Mouse (Mus musculus) embryonic facial prominence, embryonic 11.5 days (tissue): Measurements from ENCODE around the gene Lyl1. TPM values are rescaled to one million over a fixed set of nuclear protein-coding genes. Genes with fewer than 3 reads are reported as not detected.

Source experiments
- ATAC-seq: fragments of 200-750 bp; cut with Nextera tagmentation; replicated peaks from 2 replicates; pipeline ENCODE4 v1.8.0; 2017; ENCODE audit warnings: low read depth; ENCODE audit not compliant: insufficient number of reproducible peaks, low FRiP score, low TSS enrichment
- DNase-seq: peaks from one replicate; pipeline ENCODE4 v3.0.0-alpha.2; 2015; ENCODE audit warnings: low spot score
- H3K27ac ChIP-seq: fragments of 300-500 bp; sonication (generic); replicated peaks from 2 replicates; pipeline ENCODE4 v1.5.1; 2014; ENCODE audit warnings: mild to moderate bottlenecking, low read depth, low read length, control low read depth
- H3K27me3 ChIP-seq: fragments of 300-500 bp; sonication (generic); 2 replicates; pipeline ENCODE4 v1.6.1; 2014; ENCODE audit warnings: mild to moderate bottlenecking, low read length, moderate library complexity, mixed read lengths; ENCODE audit not compliant: control insufficient read depth, insufficient read depth
- H3K36me3 ChIP-seq: fragments of 300-500 bp; sonication (generic); replicated peaks from 2 replicates; pipeline ENCODE4 v1.6.1; 2014; ENCODE audit warnings: low read depth, mild to moderate bottlenecking, low read length, moderate library complexity, mixed read lengths; ENCODE audit not compliant: control insufficient read depth, insufficient read depth
- H3K4me1 ChIP-seq: fragments of 300-500 bp; sonication (generic); 2 replicates; pipeline ENCODE4 v1.6.1; 2014; ENCODE audit warnings: low read length, mixed read lengths; ENCODE audit not compliant: control insufficient read depth, insufficient read depth
- H3K4me2 ChIP-seq: fragments of 300-500 bp; sonication (generic); 2 replicates; pipeline ENCODE4 v1.6.1; 2014; ENCODE audit warnings: low read depth, mild to moderate bottlenecking, control low read depth, low read length, moderate library complexity
- H3K4me3 ChIP-seq: fragments of 300-500 bp; sonication (generic); 2 replicates; pipeline ENCODE4 v1.5.1; 2014; ENCODE audit warnings: low read depth, low read length, control low read depth
- H3K9ac ChIP-seq: fragments of 300-500 bp; sonication (generic); replicated peaks from 2 replicates; pipeline ENCODE4 v1.6.1; 2014; ENCODE audit warnings: mild to moderate bottlenecking, control low read depth, low read length
- H3K9me3 ChIP-seq: fragments of 300-500 bp; sonication (generic); replicated peaks from 2 replicates; pipeline ENCODE4 v1.6.1; 2016; ENCODE audit warnings: mild to moderate bottlenecking, low read length, inconsistent platforms, mixed read lengths; ENCODE audit not compliant: control insufficient read depth
- WGBS: fragments of 180-500 bp; shearing (Covaris S2); extraction: QIAGEN DNeasy Blood & Tissue Kit; methylation state at CpG from one replicate; pipeline ENCODE4 v1.1.7; 2014; 5-methylcytosine and 5-hydroxymethylcytosine counted together
- polyA plus RNA-seq: library from polyadenylated mRNA; unstranded; fragments of >200 nt; fragmentation: Nextera tagmentation; extraction: Ambion mirVana; gene quantifications from 2 replicates; pipeline ENCODE4 v1.2.1, GENCODE M21; 2014

Lyl1 gene
- polyA plus RNA-seq, 1 experiment from 2014 or later = 4.6 TPM

DNA sequence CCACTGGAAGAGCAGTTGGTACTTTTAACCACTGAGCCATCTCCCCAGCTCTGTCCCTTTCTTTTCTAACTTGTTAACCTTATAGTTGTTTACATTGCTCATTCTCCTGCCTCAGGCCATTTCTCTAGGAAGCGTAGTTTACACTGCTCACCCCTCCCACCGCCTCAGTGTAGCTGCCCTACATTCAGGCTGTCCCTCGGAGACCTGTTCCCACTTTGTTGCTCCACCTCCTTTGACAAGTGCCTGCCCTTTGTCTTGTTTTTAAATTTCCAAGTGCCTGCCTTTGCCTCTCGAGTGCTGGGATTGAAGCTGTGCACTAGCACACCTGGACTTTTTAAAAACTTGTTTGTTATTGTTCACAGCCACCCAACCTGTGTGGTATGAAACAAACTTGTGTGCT is 7.9 kb upstream of the Lyl1 start:
- 66% methylated on average over 4 of the region's 4 CpGs for WGBS
- DNase-seq (no peak), ATAC-seq (no peak)
- H3K4me1 ChIP-seq = no peaks in the 10 kb centered on the region
- no peak overlapping the region for H3K9ac ChIP-seq
- H3K27me3 ChIP-seq = no peaks in the 10 kb centered on the region
- no peak overlapping the region for H3K27ac ChIP-seq
- H3K4me2 ChIP-seq = no peak overlapping the region
- H3K9me3 ChIP-seq = no peaks in the 10 kb centered on the region
- H3K4me3 ChIP-seq = no peak overlapping the region
- no peaks in the 10 kb centered on the region; the same call in 1 of the 2 replicates for H3K36me3 ChIP-seq

DNA sequence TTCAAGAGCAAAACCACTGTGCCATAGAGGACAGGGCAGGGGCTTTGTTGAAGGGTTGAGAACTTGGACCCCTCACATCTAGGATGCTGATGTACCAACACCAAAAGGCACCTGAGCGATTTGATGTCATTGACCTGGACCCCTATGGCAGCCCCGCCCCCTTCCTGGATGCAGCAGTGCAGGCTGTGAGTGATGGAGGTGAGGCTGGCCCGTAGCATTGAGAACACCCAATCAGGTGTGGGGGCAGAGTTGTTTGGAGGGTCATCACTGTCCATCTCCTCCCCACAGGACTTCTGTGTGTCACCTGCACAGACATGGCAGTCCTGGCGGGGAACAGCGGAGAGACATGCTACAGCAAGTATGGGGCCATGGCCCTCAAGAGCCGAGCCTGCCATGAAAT is 6.1 kb upstream of the Lyl1 start:
- no peak overlapping the region for H3K4me2 ChIP-seq
- H3K9me3 ChIP-seq = no peaks in the 10 kb centered on the region
- no peak overlapping the region for H3K4me3 ChIP-seq
- ATAC-seq (no peak), DNase-seq (no peak)
- no peak overlapping the region for H3K9ac ChIP-seq
- H3K36me3 ChIP-seq = no peaks in the 10 kb centered on the region; the same call in 1 of the 2 replicates
- H3K27ac ChIP-seq = no peak overlapping the region
- no peaks in the 10 kb centered on the region for H3K27me3 ChIP-seq
- no peaks in the 10 kb centered on the region; the same call in 1 of the 2 replicates for H3K4me1 ChIP-seq
- 95% methylated on average over 6 of the region's 6 CpGs for WGBS

- Histone ChIP-seq H3K27me3 (peaks cover 13% of the 10 kb centered on the region), H3K4me3 (no peak overlapping the region), H3K4me1 (peaks cover 2% of the 10 kb centered on the region; the same call in 1 of the 2 replicates), H3K9me3 (no peaks in the 10 kb centered on the region), H3K27ac (no peak overlapping the region), H3K36me3 (no peaks in the 10 kb centered on the region; the same call in 1 of the 2 replicates), H3K9ac (no peak overlapping the region), H3K4me2 (no peak overlapping the region)
- DNase-seq (peak; percentile 63), ATAC-seq (no peak)
- 89% methylated on average over 14 of the region's 14 CpGs for WGBS
Observed at GRCm38 (mm10) chr8:84697166-84698130, 3.8 kb upstream of the Lyl1 start.

DNA sequence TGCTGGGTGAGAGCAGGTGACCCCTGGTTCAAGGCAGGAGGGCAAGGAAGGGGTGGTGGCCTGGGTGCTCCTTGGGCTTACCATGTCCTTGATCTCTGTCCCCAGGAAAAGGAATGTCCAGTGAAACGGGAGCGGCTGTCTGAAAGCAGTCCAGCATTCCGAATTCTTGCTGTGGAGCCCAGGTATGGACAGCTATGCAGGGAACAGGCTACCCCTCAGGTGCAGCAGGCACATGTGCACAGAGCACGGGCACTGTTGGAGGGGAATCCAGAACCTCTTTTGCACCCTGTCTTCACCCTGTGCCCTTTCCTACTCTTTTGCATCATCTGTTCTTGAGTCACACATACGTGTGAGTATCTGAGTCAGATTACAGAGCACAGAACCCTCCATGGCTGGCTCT is 3.0 kb upstream of the Lyl1 start:
- DNase-seq = no peak
- Histone ChIP-seq H3K4me3 (no peak overlapping the region), H3K36me3 (no peaks in the 10 kb centered on the region; the same call in 1 of the 2 replicates), H3K4me1 (peaks cover 2% of the 10 kb centered on the region; the same call in 1 of the 2 replicates), H3K9me3 (no peaks in the 10 kb centered on the region), H3K4me2 (no peak overlapping the region), H3K27ac (no peak overlapping the region), H3K27me3 (peaks cover 22% of the 10 kb centered on the region), H3K9ac (no peak overlapping the region)
- ATAC-seq = no peak
- 87% methylated on average over 5 of the region's 5 CpGs for WGBS

DNA sequence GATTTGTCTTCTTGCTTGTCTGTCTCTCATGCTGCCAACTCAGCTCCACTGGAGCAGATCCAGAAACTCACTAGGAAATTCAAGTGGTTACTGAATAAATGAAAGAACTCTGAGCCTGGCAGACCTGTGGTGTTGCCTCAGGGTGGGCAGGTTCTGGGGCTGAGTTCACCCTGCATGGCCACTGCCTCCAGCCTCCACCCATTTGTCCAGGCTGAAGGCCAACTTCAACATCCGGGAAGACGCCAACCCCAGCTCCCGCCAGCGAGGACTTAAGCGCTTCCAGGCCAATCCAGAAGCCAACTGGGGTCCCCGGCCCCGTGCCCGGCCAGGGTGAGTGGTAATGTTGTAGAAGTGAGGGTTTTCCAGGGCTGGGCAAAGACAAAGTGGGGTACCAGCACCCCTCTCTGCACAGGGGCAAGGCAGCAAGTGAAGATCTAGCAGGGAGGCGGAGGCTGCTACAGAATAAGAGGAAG is 2.3 kb upstream of the Lyl1 start:
- Histone ChIP-seq H3K9me3 (no peaks in the 10 kb centered on the region), H3K4me2 (no peak overlapping the region), H3K4me3 (no peak overlapping the region), H3K27ac (no peak overlapping the region), H3K4me1 (peaks cover 2% of the 10 kb centered on the region; the same call in 1 of the 2 replicates), H3K9ac (no peak overlapping the region), H3K36me3 (no peaks in the 10 kb centered on the region; the same call in 1 of the 2 replicates), H3K27me3 (peaks cover 28% of the 10 kb centered on the region)
- 90% methylated on average over 9 of the region's 9 CpGs for WGBS
- no peak for ATAC-seq
- no peak for DNase-seq

DNA sequence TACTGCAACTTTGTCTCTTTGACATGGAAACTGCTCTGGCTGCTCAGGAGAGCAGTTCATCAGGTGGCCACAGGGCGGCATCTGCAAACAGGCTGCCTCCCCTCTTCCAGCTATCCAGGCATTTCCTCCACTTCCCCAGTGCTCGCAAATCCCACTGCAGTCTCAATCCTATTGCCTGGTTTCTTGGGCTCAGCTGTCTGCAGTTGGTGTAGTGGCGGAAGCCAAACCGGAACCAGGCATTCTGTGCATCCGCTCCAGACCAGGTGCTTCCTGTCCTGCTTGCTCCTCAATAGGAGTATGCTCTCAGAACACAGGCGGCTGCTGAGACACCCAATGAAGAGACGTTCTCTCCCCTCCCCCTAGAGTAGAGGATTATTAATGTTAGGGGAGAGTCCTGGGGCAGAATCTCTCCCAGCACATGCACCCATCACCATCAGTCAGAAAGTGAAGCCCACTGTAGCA is 1.4 kb upstream of the Lyl1 start:
- no peak overlapping the region for H3K9ac ChIP-seq
- H3K36me3 ChIP-seq = no peaks in the 10 kb centered on the region; the same call in 1 of the 2 replicates
- H3K9me3 ChIP-seq = no peaks in the 10 kb centered on the region
- ATAC-seq (no peak), DNase-seq (peak; percentile 60)
- H3K4me3 ChIP-seq = no peak overlapping the region
- H3K27me3 ChIP-seq = peaks cover 38% of the 10 kb centered on the region
- 66% methylated on average over 7 of the region's 7 CpGs for WGBS
- peaks cover 5% of the 10 kb centered on the region for H3K4me1 ChIP-seq
- no peak overlapping the region for H3K4me2 ChIP-seq
- H3K27ac ChIP-seq = no peak overlapping the region

- Histone ChIP-seq H3K9me3 (no peaks in the 10 kb centered on the region), H3K27me3 (peaks cover 43% of the 10 kb centered on the region), H3K4me2 (no peak overlapping the region), H3K36me3 (no peaks in the 10 kb centered on the region; the same call in 1 of the 2 replicates), H3K27ac (no peak overlapping the region), H3K9ac (no peak overlapping the region), H3K4me3 (no peak overlapping the region), H3K4me1 (peaks cover 5% of the 10 kb centered on the region)
- 76% methylated on average over 5 of the region's 5 CpGs for WGBS
- ATAC-seq (no peak), DNase-seq (no peak)
Observed at GRCm38 (mm10) chr8:84700526-84700925, 731 bp upstream of the Lyl1 start.

DNA sequence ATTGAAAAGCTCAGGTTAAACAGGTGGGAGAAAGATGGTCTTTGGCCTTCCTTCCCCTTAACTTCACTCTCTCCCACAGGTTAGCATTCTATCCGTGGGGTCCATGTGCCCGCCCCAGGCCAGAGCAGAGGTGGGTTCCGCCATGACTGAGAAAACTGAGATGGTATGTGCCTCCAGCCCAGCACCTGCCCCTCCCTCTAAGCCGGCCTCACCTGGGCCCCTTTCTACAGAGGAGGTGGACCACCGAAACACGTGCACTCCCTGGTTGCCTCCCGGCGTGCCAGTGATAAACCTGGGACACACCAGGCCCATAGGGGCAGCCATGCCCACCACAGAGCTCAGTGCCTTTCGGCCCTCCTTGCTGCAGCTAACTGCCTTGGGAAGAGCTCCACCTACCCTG is 1.3 kb downstream of the Lyl1 start:
- 64% methylated on average over 9 of the region's 9 CpGs for WGBS
- Histone ChIP-seq H3K36me3 (no peaks in the 10 kb centered on the region; the same call in 1 of the 2 replicates), H3K4me2 (no peak overlapping the region), H3K9ac (no peak overlapping the region), H3K27me3 (peaks cover 58% of the 10 kb centered on the region), H3K4me1 (peaks cover 17% of the 10 kb centered on the region), H3K27ac (no peak overlapping the region), H3K9me3 (no peaks in the 10 kb centered on the region), H3K4me3 (peak overlapping the region; percentile 14; the same call in 1 of the 2 replicates)
- no peak for DNase-seq
- ATAC-seq = no peak
